Mouse (Mus musculus) hindbrain, embryonic 11.5 days (tissue): Measurements from ENCODE around the gene Sox6. TPM values are rescaled to one million over a fixed set of nuclear protein-coding genes. Genes with fewer than 3 reads are reported as not detected.
A peak's percentile ranks its signal among the peaks of the same experiment; 100 is the strongest.

Source experiments
- ATAC-seq: fragments of 200-750 bp; cut with Nextera tagmentation; 2 replicates; pipeline ENCODE4 v1.8.0; 2017; ENCODE audit warnings: mild to moderate bottlenecking, moderate TSS enrichment, moderate library complexity; ENCODE audit not compliant: low FRiP score
- DNase-seq: peaks from one replicate; pipeline ENCODE4 v3.0.0-alpha.2; 2015; ENCODE audit warnings: low spot score
- H3K27ac ChIP-seq: fragments of 300-500 bp; sonication (generic); 2 replicates; pipeline ENCODE4 v1.5.1; 2014; ENCODE audit warnings: mild to moderate bottlenecking, low read depth, low read length
- H3K27me3 ChIP-seq: fragments of 300-500 bp; sonication (generic); 2 replicates; pipeline ENCODE4 v1.6.1; 2014; ENCODE audit warnings: mild to moderate bottlenecking, low read length, moderate library complexity, mixed read lengths; ENCODE audit not compliant: control insufficient read depth, insufficient read depth
- H3K36me3 ChIP-seq: fragments of 300-500 bp; sonication (generic); 2 replicates; pipeline ENCODE4 v1.6.1; 2014; ENCODE audit warnings: mild to moderate bottlenecking, low read length, moderate library complexity, mixed read lengths; ENCODE audit not compliant: control insufficient read depth, insufficient read depth
- H3K4me1 ChIP-seq: fragments of 300-500 bp; sonication (generic); replicated peaks from 2 replicates; pipeline ENCODE4 v1.6.1; 2014; ENCODE audit warnings: low read length, mixed read lengths; ENCODE audit not compliant: control insufficient read depth, insufficient read depth
- H3K4me2 ChIP-seq: fragments of 300-500 bp; sonication (generic); replicated peaks from 2 replicates; pipeline ENCODE4 v1.6.1; 2014; ENCODE audit warnings: mild to moderate bottlenecking, low read depth, low read length
- H3K4me3 ChIP-seq: fragments of 300-500 bp; sonication (generic); 2 replicates; pipeline ENCODE4 v1.5.1; 2014; ENCODE audit warnings: low read depth, low read length
- H3K9ac ChIP-seq: fragments of 300-500 bp; sonication (generic); 2 replicates; pipeline ENCODE4 v1.6.1; 2014; ENCODE audit warnings: low read depth, low read length
- H3K9me3 ChIP-seq: fragments of 300-500 bp; sonication (generic); 2 replicates; pipeline ENCODE4 v1.6.1; 2016; ENCODE audit warnings: low read length; ENCODE audit not compliant: control insufficient read depth
- WGBS: fragments of 180-500 bp; shearing (Covaris S2); extraction: QIAGEN DNeasy Blood & Tissue Kit; methylation state at CpG from one replicate; pipeline ENCODE4 v1.1.7; 2014; 5-methylcytosine and 5-hydroxymethylcytosine counted together
- polyA plus RNA-seq: library from polyadenylated mRNA; unstranded; fragments of >200 nt; fragmentation: Nextera tagmentation; extraction: Ambion mirVana; gene quantifications from 2 replicates; pipeline ENCODE4 v1.2.1, GENCODE M21; 2014

Gene Sox6
- polyA plus RNA-seq, 1 experiment from 2014 or later, result 49.4 TPM

- Histone ChIP-seq H3K36me3 (no peaks in the 10 kb centered on the region), H3K4me3 (no peak overlapping the region), H3K9me3 (no peaks in the 10 kb centered on the region), H3K27me3 (no peaks in the 10 kb centered on the region), H3K27ac (no peak overlapping the region), H3K4me2 (no peak overlapping the region), H3K9ac (no peak overlapping the region), H3K4me1 (peaks cover 5% of the 10 kb centered on the region)
- DNase-seq, result peak; percentile 15
- WGBS, result 49% methylated on average over 6 of the region's 6 CpGs
- no peak for ATAC-seq
Observed at GRCm38 (mm10) chr7:115865231-115865630, 173.4 kb downstream of the Sox6 start.

- DNase-seq, result no peak
- no peak overlapping the region for H3K4me3 ChIP-seq
- no peak for ATAC-seq
- peaks cover 5% of the 10 kb centered on the region for H3K4me1 ChIP-seq
- 32% methylated on average over 2 of the region's 2 CpGs for WGBS
- H3K36me3 ChIP-seq, result no peaks in the 10 kb centered on the region
- no peaks in the 10 kb centered on the region for H3K9me3 ChIP-seq
- H3K27me3 ChIP-seq, result no peaks in the 10 kb centered on the region
- no peak overlapping the region for H3K27ac ChIP-seq
- no peak overlapping the region for H3K4me2 ChIP-seq
- no peak overlapping the region for H3K9ac ChIP-seq
Observed at GRCm38 (mm10) chr7:115864411-115864810, 174.2 kb downstream of the Sox6 start.

GRCm38 (mm10) chr7:115859691-115860401 lies 178.8 kb downstream of the Sox6 start:
- Histone ChIP-seq H3K9ac (no peak overlapping the region), H3K4me1 (no peaks in the 10 kb centered on the region), H3K9me3 (no peaks in the 10 kb centered on the region), H3K27me3 (no peaks in the 10 kb centered on the region), H3K36me3 (no peaks in the 10 kb centered on the region), H3K4me2 (no peak overlapping the region), H3K27ac (no peak overlapping the region), H3K4me3 (no peak overlapping the region)
- 73% methylated on average over 9 of the region's 9 CpGs for WGBS
- no peak for ATAC-seq
- DNase-seq, result no peak

GRCm38 (mm10) chr7:115851131-115851530 lies 187.5 kb downstream of the Sox6 start:
- Histone ChIP-seq H3K4me1 (no peaks in the 10 kb centered on the region), H3K27ac (no peak overlapping the region), H3K9ac (no peak overlapping the region), H3K4me2 (no peak overlapping the region), H3K4me3 (no peak overlapping the region), H3K27me3 (no peaks in the 10 kb centered on the region), H3K9me3 (no peaks in the 10 kb centered on the region), H3K36me3 (no peaks in the 10 kb centered on the region)
- 92% methylated on average over 4 of the region's 4 CpGs for WGBS
- DNase-seq (no peak), ATAC-seq (no peak)

GRCm38 (mm10) chr7:115845791-115846366 lies 192.7 kb downstream of the Sox6 start:
- Histone ChIP-seq H3K9ac (no peak overlapping the region), H3K4me2 (no peak overlapping the region), H3K27ac (no peak overlapping the region), H3K4me3 (no peak overlapping the region), H3K27me3 (no peaks in the 10 kb centered on the region), H3K4me1 (no peaks in the 10 kb centered on the region), H3K36me3 (no peaks in the 10 kb centered on the region), H3K9me3 (no peaks in the 10 kb centered on the region)
- DNase-seq (no peak), ATAC-seq (no peak)
- WGBS, result 87% methylated on average over 4 of the region's 4 CpGs

GRCm38 (mm10) chr7:115844910-115845309 lies 193.7 kb downstream of the Sox6 start:
- no peak for ATAC-seq
- 95% methylated on average over 3 of the region's 3 CpGs for WGBS

GRCm38 (mm10) chr7:115844431-115844830 lies 194.2 kb downstream of the Sox6 start:
- no peaks in the 10 kb centered on the region for H3K9me3 ChIP-seq
- no peak overlapping the region for H3K4me3 ChIP-seq
- H3K27me3 ChIP-seq, result no peaks in the 10 kb centered on the region
- no peak overlapping the region for H3K27ac ChIP-seq
- no peak overlapping the region for H3K4me2 ChIP-seq
- no peaks in the 10 kb centered on the region for H3K4me1 ChIP-seq
- no peak overlapping the region for H3K9ac ChIP-seq
- 89% methylated on average over 6 of the region's 6 CpGs for WGBS
- no peaks in the 10 kb centered on the region for H3K36me3 ChIP-seq
- ATAC-seq (no peak), DNase-seq (no peak)

More at GRCm38 (mm10) chr7:115844910-115845309, 193.7 kb downstream of the Sox6 start:
- Histone ChIP-seq H3K27me3 (no peaks in the 10 kb centered on the region), H3K9ac (no peak overlapping the region), H3K4me1 (no peaks in the 10 kb centered on the region), H3K4me2 (no peak overlapping the region), H3K27ac (no peak overlapping the region), H3K4me3 (no peak overlapping the region), H3K9me3 (no peaks in the 10 kb centered on the region), H3K36me3 (no peaks in the 10 kb centered on the region)
- DNase-seq, result no peak

- Histone ChIP-seq H3K9ac (no peak overlapping the region), H3K9me3 (no peaks in the 10 kb centered on the region), H3K4me3 (no peak overlapping the region), H3K4me1 (no peaks in the 10 kb centered on the region), H3K27me3 (no peaks in the 10 kb centered on the region), H3K27ac (no peak overlapping the region), H3K4me2 (no peak overlapping the region), H3K36me3 (no peaks in the 10 kb centered on the region)
- ATAC-seq (no peak), DNase-seq (no peak)
Observed at GRCm38 (mm10) chr7:115842251-115842650, 196.3 kb downstream of the Sox6 start.

GRCm38 (mm10) chr7:115840613-115841012 lies 198.0 kb downstream of the Sox6 start:
- H3K9ac ChIP-seq, result no peak overlapping the region
- H3K36me3 ChIP-seq, result no peaks in the 10 kb centered on the region
- no peaks in the 10 kb centered on the region for H3K27me3 ChIP-seq
- H3K27ac ChIP-seq, result no peak overlapping the region
- H3K4me2 ChIP-seq, result no peak overlapping the region
- DNase-seq (no peak), ATAC-seq (no peak)
- WGBS, result 78% methylated on average over 3 of the region's 3 CpGs
- no peak overlapping the region for H3K4me3 ChIP-seq
- H3K9me3 ChIP-seq, result no peaks in the 10 kb centered on the region
- H3K4me1 ChIP-seq, result no peaks in the 10 kb centered on the region
